Mouse (Mus musculus): ENCODE data around the gene Gm38394. TPM values are rescaled to one million over a fixed set of nuclear protein-coding genes. Genes with fewer than 3 reads are reported as not detected.

The Gm38394 gene
- polyA plus RNA-seq, 1 experiment from 2014 or later: 3.5 TPM

GRCm38 (mm10) chr1:133694876-133695275 lies 33.8 kb upstream of the Gm38394 start:
- Histone ChIP-seq H3K9ac (ENCODE audit: low read depth, low read length) (no peak overlapping the region), H3K4me2 (ENCODE audit: low read length) (no peak overlapping the region), H3K36me3 (ENCODE audit: insufficient read depth, low read length) (no peaks in the 10 kb centered on the region), H3K27me3 (ENCODE audit: insufficient read depth, low read length) (no peaks in the 10 kb centered on the region), H3K4me3 (replicated peaks; ENCODE audit: low read depth, low read length) (no peak overlapping the region), H3K4me1 (replicated peaks; ENCODE audit: insufficient read depth, low read length) (peaks cover 34% of the 10 kb centered on the region), H3K9me3 (replicated peaks; ENCODE audit: low read length) (no peaks in the 10 kb centered on the region), H3K27ac (peak overlapping the region; percentile 79)
- DNase-seq (ENCODE audit: low spot score) (peak; percentile 46), ATAC-seq (replicated peaks; ENCODE audit: low FRiP score, low read depth) (no peak)
- WGBS: 86% methylated on average over 1 of the region's 1 CpGs
- no peak for TF ChIP-seq CTCF (IDR thresholded peaks at IDR 0.05; ENCODE audit: low read depth)

- no peak for TF ChIP-seq CTCF (IDR thresholded peaks at IDR 0.05; ENCODE audit: low read depth)
- H3K27me3 ChIP-seq (ENCODE audit: insufficient read depth, low read length): no peaks in the 10 kb centered on the region
- ATAC-seq (replicated peaks; ENCODE audit: low FRiP score, low read depth): peak; percentile 34; the same call in 1 of the 2 replicates
- H3K27ac ChIP-seq: peak overlapping the region; percentile 79
- 20% methylated on average over 1 of the region's 1 CpGs for WGBS
- no peak overlapping the region for H3K4me2 ChIP-seq (ENCODE audit: low read length)
- H3K4me1 ChIP-seq (replicated peaks; ENCODE audit: insufficient read depth, low read length): peaks cover 37% of the 10 kb centered on the region
- no peak overlapping the region for H3K9ac ChIP-seq (ENCODE audit: low read depth, low read length)
- H3K4me3 ChIP-seq (replicated peaks; ENCODE audit: low read depth, low read length): no peak overlapping the region
- no peaks in the 10 kb centered on the region for H3K36me3 ChIP-seq (ENCODE audit: insufficient read depth, low read length)
- no peaks in the 10 kb centered on the region for H3K9me3 ChIP-seq (replicated peaks; ENCODE audit: low read length)
- peak; percentile 41 for DNase-seq (ENCODE audit: low spot score)
These were observed 33.2 kb upstream of the Gm38394 start for GRCm38 (mm10) chr1:133694301-133694700.

- no peak overlapping the region for H3K4me3 ChIP-seq (replicated peaks; ENCODE audit: low read depth, low read length)
- no peaks in the 10 kb centered on the region for H3K9me3 ChIP-seq (replicated peaks; ENCODE audit: low read length)
- DNase-seq (ENCODE audit: low spot score): no peak
- no peak overlapping the region for H3K4me2 ChIP-seq (ENCODE audit: low read length)
- H3K9ac ChIP-seq (ENCODE audit: low read depth, low read length): no peak overlapping the region
- no peak for TF ChIP-seq CTCF (IDR thresholded peaks at IDR 0.05; ENCODE audit: low read depth)
- ATAC-seq (replicated peaks; ENCODE audit: low FRiP score, low read depth): no peak
- peaks cover 37% of the 10 kb centered on the region for H3K4me1 ChIP-seq (replicated peaks; ENCODE audit: insufficient read depth, low read length)
- 76% methylated on average over 11 of the region's 11 CpGs for WGBS
- no peaks in the 10 kb centered on the region for H3K27me3 ChIP-seq (ENCODE audit: insufficient read depth, low read length)
- H3K36me3 ChIP-seq (ENCODE audit: insufficient read depth, low read length): no peaks in the 10 kb centered on the region
- peak overlapping the region; percentile 79; the same call in 1 of the 2 replicates for H3K27ac ChIP-seq
These were observed 32.5 kb upstream of the Gm38394 start for GRCm38 (mm10) chr1:133693536-133694114.

- no peak overlapping the region for H3K4me3 ChIP-seq (replicated peaks; ENCODE audit: low read depth, low read length)
- no peaks in the 10 kb centered on the region for H3K36me3 ChIP-seq (ENCODE audit: insufficient read depth, low read length)
- DNase-seq (ENCODE audit: low spot score): no peak
- H3K27me3 ChIP-seq (ENCODE audit: insufficient read depth, low read length): no peaks in the 10 kb centered on the region
- 20% methylated on average over 4 of the region's 4 CpGs for WGBS
- ATAC-seq (replicated peaks; ENCODE audit: low FRiP score, low read depth): no peak
- peaks cover 37% of the 10 kb centered on the region for H3K4me1 ChIP-seq (replicated peaks; ENCODE audit: insufficient read depth, low read length)
- no peak overlapping the region for H3K4me2 ChIP-seq (ENCODE audit: low read length)
- no peak for TF ChIP-seq CTCF (IDR thresholded peaks at IDR 0.05; ENCODE audit: low read depth)
- H3K9ac ChIP-seq (ENCODE audit: low read depth, low read length): no peak overlapping the region
- H3K9me3 ChIP-seq (replicated peaks; ENCODE audit: low read length): no peaks in the 10 kb centered on the region
- peak overlapping the region; percentile 3 for H3K27ac ChIP-seq
These were observed 31.1 kb upstream of the Gm38394 start for GRCm38 (mm10) chr1:133692195-133692594.

GRCm38 (mm10) chr1:133691046-133691445 lies 29.9 kb upstream of the Gm38394 start:
- ATAC-seq (replicated peaks; ENCODE audit: low FRiP score, low read depth) (no peak), DNase-seq (ENCODE audit: low spot score) (no peak)
- Histone ChIP-seq H3K4me3 (replicated peaks; ENCODE audit: low read depth, low read length) (no peak overlapping the region), H3K9ac (ENCODE audit: low read depth, low read length) (no peak overlapping the region), H3K4me2 (ENCODE audit: low read length) (no peak overlapping the region), H3K27ac (no peak overlapping the region), H3K4me1 (replicated peaks; ENCODE audit: insufficient read depth, low read length) (peaks cover 28% of the 10 kb centered on the region), H3K36me3 (ENCODE audit: insufficient read depth, low read length) (no peaks in the 10 kb centered on the region), H3K9me3 (replicated peaks; ENCODE audit: low read length) (no peaks in the 10 kb centered on the region), H3K27me3 (ENCODE audit: insufficient read depth, low read length) (no peaks in the 10 kb centered on the region)
- TF ChIP-seq CTCF (IDR thresholded peaks at IDR 0.05; ENCODE audit: low read depth): no peak
- WGBS: 92% methylated on average over 6 of the region's 6 CpGs

GRCm38 (mm10) chr1:133689897-133690296 lies 28.8 kb upstream of the Gm38394 start, which contains the start of gene Lax1:
Gene Lax1 (minus strand): TSS chr1:133690108.
- Histone ChIP-seq H3K4me1 (replicated peaks; ENCODE audit: insufficient read depth, low read length) (peaks cover 17% of the 10 kb centered on the region), H3K9ac (ENCODE audit: low read depth, low read length) (no peak within 1 kb of the TSS), H3K36me3 (ENCODE audit: insufficient read depth, low read length) (no peaks in the 10 kb centered on the region), H3K4me3 (replicated peaks; ENCODE audit: low read depth, low read length) (no peak within 1 kb of the TSS), H3K4me2 (ENCODE audit: low read length) (no peak within 1 kb of the TSS), H3K27ac (no peak within 1 kb of the TSS), H3K27me3 (ENCODE audit: insufficient read depth, low read length) (no peaks in the 10 kb centered on the region), H3K9me3 (replicated peaks; ENCODE audit: low read length) (no peaks in the 10 kb centered on the region)
- no peak for ATAC-seq (replicated peaks; ENCODE audit: low FRiP score, low read depth)
- TF ChIP-seq CTCF (IDR thresholded peaks at IDR 0.05; ENCODE audit: low read depth): no peak
- WGBS: 14% methylated on average over 6 of the region's 6 CpGs
- DNase-seq (ENCODE audit: low spot score): peak; percentile 22

GRCm38 (mm10) chr1:133688301-133688700 lies 27.2 kb upstream of the Gm38394 start:
- no peak for TF ChIP-seq CTCF (IDR thresholded peaks at IDR 0.05; ENCODE audit: low read depth)
- WGBS: 44% methylated on average over 7 of the region's 7 CpGs
- Histone ChIP-seq H3K4me3 (replicated peaks; ENCODE audit: low read depth, low read length) (no peak overlapping the region), H3K4me1 (replicated peaks; ENCODE audit: insufficient read depth, low read length) (peaks cover 7% of the 10 kb centered on the region), H3K9me3 (replicated peaks; ENCODE audit: low read length) (no peaks in the 10 kb centered on the region), H3K36me3 (ENCODE audit: insufficient read depth, low read length) (no peaks in the 10 kb centered on the region), H3K9ac (ENCODE audit: low read depth, low read length) (no peak overlapping the region), H3K4me2 (ENCODE audit: low read length) (no peak overlapping the region), H3K27me3 (ENCODE audit: insufficient read depth, low read length) (no peaks in the 10 kb centered on the region), H3K27ac (no peak overlapping the region)
- DNase-seq (ENCODE audit: low spot score): no peak
- ATAC-seq (replicated peaks; ENCODE audit: low FRiP score, low read depth): no peak
